Mouse (Mus musculus) bone marrow, adult 2 months (tissue): ENCODE results near the gene Gpr108. TPM values are rescaled to one million over a fixed set of nuclear protein-coding genes. Genes with fewer than 3 reads are reported as not detected.
A peak's percentile ranks its signal among the peaks of the same experiment; 100 is the strongest.

Experiments used
- H3K27ac ChIP-seq: fragments of 200-500 bp; 2 replicates; pipeline ENCODE4 v1.5.1; 2012; ENCODE audit warnings: low read depth, mild to moderate bottlenecking, control low read depth, inconsistent platforms, low read length; ENCODE audit not compliant: control insufficient read depth, poor library complexity, insufficient read depth
- H3K4me1 ChIP-seq: fragments of 200-500 bp; 2 replicates; pipeline ENCODE4 v1.6.1; 2011; ENCODE audit warnings: low read length; ENCODE audit not compliant: control insufficient read depth, insufficient read depth
- H3K4me3 ChIP-seq: fragments of 200-500 bp; replicated peaks from 2 replicates; pipeline ENCODE3; 2011; ENCODE audit warnings: mild to moderate bottlenecking, low read depth, low read length, control low read depth; ENCODE audit not compliant: control insufficient read depth
- CTCF ChIP-seq: fragments of 200-500 bp; IDR thresholded peaks from 2 replicates; pipeline ENCODE4 v1.5.1; 2011; ENCODE audit warnings: low read length, control low read depth; ENCODE audit not compliant: control insufficient read depth, insufficient read depth
- POLR2A ChIP-seq: fragments of 200-500 bp; IDR thresholded peaks from 2 replicates; pipeline ENCODE4 v1.6.1; 2011; ENCODE audit warnings: low read depth, mild to moderate bottlenecking, control low read depth, low read length, borderline replicate concordance; ENCODE audit not compliant: control insufficient read depth
- WGBS: fragments of 180-500 bp; shearing (Covaris S2); methylation state at CpG from one replicate; pipeline ENCODE4 v1.1.7; 2018; 5-methylcytosine and 5-hydroxymethylcytosine counted together
- polyA plus RNA-seq: library from polyadenylated mRNA; stranded (reverse); fragments of >200 nt; gene quantifications from 2 replicates; pipeline ENCODE4 v1.2.4, GENCODE M21; 2011; ENCODE audit warnings: low replicate concordance; ENCODE audit not compliant: missing spikeins, insufficient read depth, insufficient read length

Gpr108 gene
- polyA plus RNA-seq, 1 experiment: 37.5 TPM

DNA sequence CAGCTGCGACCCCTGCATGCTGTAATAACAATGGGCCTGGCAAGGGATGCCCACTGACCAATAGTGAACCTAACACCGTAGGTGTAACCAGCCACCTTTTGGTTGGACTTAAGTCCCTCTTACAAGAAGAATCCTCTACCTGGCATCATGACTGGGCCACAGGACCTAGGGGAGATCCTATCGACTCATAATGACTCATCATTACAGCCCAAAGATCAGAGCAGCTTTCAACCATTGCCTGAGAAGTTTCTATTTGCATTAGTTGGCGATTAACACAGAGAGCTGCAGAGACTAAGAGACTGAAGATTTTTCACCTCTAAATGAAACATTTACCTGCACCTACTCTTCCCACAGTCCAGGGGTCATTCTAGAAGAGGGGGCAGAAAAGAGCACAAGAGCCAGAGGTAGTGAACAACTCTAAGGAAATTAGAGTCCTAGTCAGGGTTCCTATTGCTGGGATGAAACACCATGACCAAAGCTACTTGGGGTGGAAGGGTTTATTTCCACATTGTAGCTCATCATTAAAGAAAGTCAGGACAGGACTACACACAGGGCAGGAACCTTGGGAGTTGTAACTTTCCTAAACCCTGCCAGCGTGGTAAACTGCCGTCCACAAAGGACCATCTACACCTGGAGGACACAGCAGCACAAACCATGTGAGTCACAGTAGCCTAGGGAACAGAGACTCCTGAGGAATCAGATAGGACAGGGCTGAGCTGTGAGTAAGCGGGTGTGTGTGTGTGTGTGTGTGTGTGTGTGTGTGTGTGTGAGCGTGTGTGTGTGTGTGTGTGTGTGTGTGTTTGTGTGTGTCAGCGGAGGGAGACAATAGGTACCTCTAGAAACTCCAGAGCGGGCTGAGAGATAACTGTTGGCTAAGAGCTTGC lies 46.2 kb downstream of the Gpr108 start:
- Histone ChIP-seq H3K4me3 (no peak overlapping the region), H3K27ac (no peak overlapping the region), H3K4me1 (peaks cover 4% of the 10 kb centered on the region)
- TF ChIP-seq POLR2A (no peak), CTCF (no peak)
- 69% methylated on average over 10 of the region's 10 CpGs for WGBS

GRCm38 (mm10) chr17:57198252-57198651 lies 50.0 kb downstream of the Gpr108 start:
- peaks cover 13% of the 10 kb centered on the region for H3K4me1 ChIP-seq
- TF ChIP-seq CTCF (no peak), POLR2A (no peak)
- no peak overlapping the region for H3K4me3 ChIP-seq
- 17% methylated on average over 3 of the region's 3 CpGs for WGBS
- H3K27ac ChIP-seq: peak overlapping the region; percentile 70

DNA sequence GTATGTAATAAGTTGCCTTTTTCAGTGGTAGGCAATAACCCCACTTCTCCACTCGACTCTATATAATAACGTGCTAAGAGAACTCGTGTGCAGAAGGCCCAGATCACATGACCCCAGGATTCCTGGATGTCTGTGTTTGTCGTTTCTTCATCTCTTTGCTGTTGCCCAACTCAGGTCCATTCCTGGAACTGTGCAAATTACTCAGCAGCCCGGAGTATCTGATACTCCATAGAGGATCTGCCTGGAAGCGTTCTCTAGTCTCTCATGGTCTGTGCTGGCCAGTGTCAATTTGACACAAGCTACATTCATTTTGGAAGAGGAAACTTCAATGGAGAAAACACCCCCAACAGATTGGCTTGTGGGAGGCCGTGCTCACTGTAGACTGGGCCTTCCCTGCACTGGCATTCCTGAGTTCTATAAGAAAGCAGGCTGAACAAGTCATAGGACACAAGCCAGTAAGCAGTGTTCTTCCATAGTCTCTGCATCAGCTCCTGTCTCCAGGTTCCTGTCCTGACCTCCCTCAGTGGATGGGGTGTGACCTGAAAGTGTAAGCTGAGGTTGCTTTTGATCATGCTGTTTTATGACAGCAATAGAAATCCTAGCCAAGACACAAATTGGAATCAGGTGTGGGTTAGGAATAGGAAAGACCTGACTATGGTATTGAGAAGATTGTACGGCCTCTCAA lies 52.8 kb downstream of the Gpr108 start:
- Histone ChIP-seq H3K4me1 (peaks cover 13% of the 10 kb centered on the region), H3K27ac (peak overlapping the region; percentile 94; the same call in 1 of the 2 replicates), H3K4me3 (no peak overlapping the region)
- TF ChIP-seq CTCF (no peak), POLR2A (no peak)
- WGBS: 50% methylated on average over 8 of the region's 8 CpGs

- TF ChIP-seq CTCF: no peak
- TF ChIP-seq POLR2A: no peak
- Histone ChIP-seq H3K4me3 (no peak overlapping the region), H3K4me1 (peaks cover 13% of the 10 kb centered on the region), H3K27ac (peak overlapping the region; percentile 94)
- WGBS: 35% methylated on average over 3 of the region's 3 CpGs
Measured at GRCm38 (mm10) chr17:57194771-57195170, 53.5 kb downstream of the Gpr108 start.

DNA sequence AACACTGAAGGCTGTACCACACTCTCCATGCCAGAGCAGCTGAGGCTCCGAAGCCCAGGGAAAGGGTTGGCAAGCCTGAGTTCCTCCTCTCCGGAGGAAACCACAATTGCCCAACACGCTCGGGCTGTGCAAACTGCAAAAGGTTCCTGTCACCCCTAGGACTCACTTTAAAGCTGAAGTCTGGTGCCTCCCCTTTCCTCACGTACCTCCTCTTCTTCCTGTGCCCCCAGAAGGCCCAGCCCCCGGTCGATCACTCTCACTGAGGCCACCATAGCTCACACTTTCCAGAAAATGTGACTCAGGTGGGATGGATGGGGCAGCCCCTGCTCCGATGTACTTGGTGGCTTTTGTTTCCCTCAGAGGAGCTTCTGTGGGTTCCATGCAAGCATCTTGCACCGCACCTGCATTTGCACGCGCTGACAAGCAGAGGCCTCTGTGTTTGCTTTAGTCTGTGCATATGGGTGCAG lies 54.2 kb downstream of the Gpr108 start, which contains the start of gene Tnfsf14:
Gene Tnfsf14, minus strand, starts transcription at position 137 of the 467 bp plus-strand sequence.
- 1% methylated on average over 11 of the region's 11 CpGs for WGBS
- peak within 1 kb of the TSS; percentile 94 for H3K27ac ChIP-seq
- H3K4me1 ChIP-seq: peaks cover 13% of the 10 kb centered on the region
- peak within 1 kb of the TSS; percentile 85 for H3K4me3 ChIP-seq
- TF ChIP-seq POLR2A (no peak), CTCF (no peak)

- H3K27ac ChIP-seq: no peak overlapping the region
- 23% methylated on average over 12 of the region's 12 CpGs for WGBS
- H3K4me1 ChIP-seq: no peaks in the 10 kb centered on the region; the same call in none of the 2 replicates
- TF ChIP-seq CTCF: no peak
- no peak for TF ChIP-seq POLR2A
- H3K4me3 ChIP-seq: no peak overlapping the region
Measured at GRCm38 (mm10) chr17:57188510-57189192, 59.6 kb downstream of the Gpr108 start.

DNA sequence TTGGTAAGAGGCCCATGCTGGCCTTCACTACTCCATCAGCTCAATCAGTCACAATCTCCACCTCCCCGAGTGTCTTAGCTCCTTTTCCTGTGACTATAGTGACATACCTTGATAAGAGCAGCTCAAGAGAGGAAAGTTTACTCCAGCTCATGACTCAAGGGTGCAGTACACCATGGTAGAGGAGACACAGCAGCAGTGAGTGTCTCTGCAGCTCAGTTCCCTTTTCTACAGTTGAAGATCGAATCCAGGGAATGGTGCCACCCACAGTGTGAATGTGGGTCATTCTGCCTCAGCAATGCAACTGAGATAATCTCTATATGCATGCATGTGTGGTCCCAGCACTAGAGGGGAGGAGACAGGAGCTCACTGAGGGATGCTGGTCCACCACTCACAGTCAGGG lies 62.6 kb downstream of the Gpr108 start:
- no peak for TF ChIP-seq POLR2A
- TF ChIP-seq CTCF: no peak

More for the DNA sequence above, 62.6 kb downstream of the Gpr108 start:
- WGBS: 44% methylated on average over 2 of the region's 2 CpGs
- H3K4me3 ChIP-seq: no peak overlapping the region
- H3K27ac ChIP-seq: no peak overlapping the region
- no peaks in the 10 kb centered on the region; the same call in none of the 2 replicates for H3K4me1 ChIP-seq

Other genes starting within 250 kb of the Gpr108 start
- not detected in 2 replicates for gene Pspn, start 248.4 kb downstream of the Gpr108 start, polyA plus RNA-seq
- gene Gtf2f1, start 237.2 kb downstream of the Gpr108 start, polyA plus RNA-seq: 74.4 and 116 TPM in 2 replicates
- not detected in 2 replicates for gene Gm17949, start 237.0 kb downstream of the Gpr108 start, polyA plus RNA-seq
- gene Khsrp, start 216.9 kb downstream of the Gpr108 start, polyA plus RNA-seq: 56.3 and 56.9 TPM in 2 replicates
- gene Slc25a41, start 206.8 kb downstream of the Gpr108 start, polyA plus RNA-seq: not detected in 2 replicates
- gene Crb3, start 189.3 kb downstream of the Gpr108 start, polyA plus RNA-seq: 2.4 TPM in 1 of 2 replicates, not detected in the other
- gene Slc25a23, start 188.6 kb downstream of the Gpr108 start, polyA plus RNA-seq: 2.8 and 8.1 TPM in 2 replicates
- 49.6 and 96.5 TPM in 2 replicates for gene Dennd1c, start 169.9 kb downstream of the Gpr108 start, polyA plus RNA-seq
- 0.90 TPM in 1 of 2 replicates, not detected in the other for gene Tubb4a, start 160.7 kb downstream of the Gpr108 start, polyA plus RNA-seq
- gene Tnfsf9, start 143.1 kb downstream of the Gpr108 start, polyA plus RNA-seq: 0.75 and 1.6 TPM in 2 replicates
- not detected in 2 replicates for gene Cd70, start 98.7 kb downstream of the Gpr108 start, polyA plus RNA-seq
- 7.0 and 12.8 TPM in 2 replicates for gene Tnfsf14, start 54.3 kb downstream of the Gpr108 start, polyA plus RNA-seq
- gene C3, start 20.3 kb downstream of the Gpr108 start, polyA plus RNA-seq: 68.1 and 221 TPM in 2 replicates
- gene Trip10, start 1.0 kb upstream of the Gpr108 start, polyA plus RNA-seq: 7.0 and 15.4 TPM in 2 replicates
- gene Vav1, start 30.7 kb upstream of the Gpr108 start, polyA plus RNA-seq: 67.9 and 112 TPM in 2 replicates
- 4.9 and 5.6 TPM in 2 replicates for gene Adgre1, start 110.2 kb upstream of the Gpr108 start, polyA plus RNA-seq